Mouse (Mus musculus) stomach, postnatal 0 days (tissue): ENCODE measurements at regions not wholly inside any gene's neighbourhood (a gene's known extent, or its start where the extent isn't known, plus 50 kb on each side); places are given as distances from the start of the nearest gene placed in this dataset.

Experiments
- ATAC-seq: fragments of 200-750 bp; cut with Nextera tagmentation; 2 replicates; pipeline ENCODE4 v1.8.0; 2017; ENCODE audit not compliant: low FRiP score, low TSS enrichment
- DNase-seq: peaks from one replicate; pipeline ENCODE4 v3.0.0-alpha.2; 2016; ENCODE audit warnings: low spot score
- H3K27ac ChIP-seq: fragments of 300-500 bp; sonication (generic); replicated peaks from 2 replicates; pipeline ENCODE4 v1.5.1; 2014; ENCODE audit warnings: mild to moderate bottlenecking, control low read depth
- H3K27me3 ChIP-seq: fragments of 300-500 bp; sonication (generic); 2 replicates; pipeline ENCODE4 v1.6.1; 2014; ENCODE audit warnings: low read length; ENCODE audit not compliant: control insufficient read depth, insufficient read depth
- H3K36me3 ChIP-seq: fragments of 300-500 bp; sonication (generic); 2 replicates; pipeline ENCODE4 v1.6.1; 2014; ENCODE audit warnings: low read length, mixed read lengths; ENCODE audit not compliant: control insufficient read depth, insufficient read depth
- H3K4me1 ChIP-seq: fragments of 300-500 bp; sonication (generic); replicated peaks from 2 replicates; pipeline ENCODE4 v1.6.1; 2014; ENCODE audit warnings: antibody characterized with exemption; ENCODE audit not compliant: control insufficient read depth, insufficient read depth
- H3K4me2 ChIP-seq: fragments of 300-500 bp; sonication (generic); replicated peaks from 2 replicates; pipeline ENCODE4 v1.6.1; 2014; ENCODE audit warnings: low read depth, mild to moderate bottlenecking, control low read depth, moderate library complexity
- H3K4me3 ChIP-seq: fragments of 300-500 bp; sonication (generic); 2 replicates; pipeline ENCODE4 v1.5.1; 2014; ENCODE audit warnings: low read depth, low read length, control low read depth
- H3K9ac ChIP-seq: fragments of 300-500 bp; sonication (generic); 2 replicates; pipeline ENCODE4 v1.6.1; 2014; ENCODE audit warnings: mild to moderate bottlenecking, low read length, control low read depth, mixed read lengths
- H3K9me3 ChIP-seq: fragments of 300-500 bp; sonication (generic); 2 replicates; pipeline ENCODE4 v1.6.1; 2016; ENCODE audit warnings: low read length; ENCODE audit not compliant: control insufficient read depth
- CTCF ChIP-seq: IDR thresholded peaks from 2 replicates; pipeline ENCODE4 v1.5.1; 2016; ENCODE audit warnings: antibody characterized with exemption, low read depth, mild to moderate bottlenecking, moderate library complexity
- EP300 ChIP-seq: optimal IDR thresholded peaks from 2 replicates; pipeline ENCODE3; 2016; ENCODE audit warnings: antibody characterized with exemption
- WGBS: fragments of 180-500 bp; shearing (Covaris S2); extraction: QIAGEN DNeasy Blood & Tissue Kit; methylation state at CpG from one replicate; pipeline ENCODE4 v1.1.7; 2014; 5-methylcytosine and 5-hydroxymethylcytosine counted together

GRCm38 (mm10) chr2:133883682-133884081 lies 331.7 kb downstream of the Bmp2 start:
- ATAC-seq (no peak), DNase-seq (no peak)
- TF ChIP-seq EP300 (no peak), CTCF (no peak)
- Histone ChIP-seq H3K27me3 (no peaks in the 10 kb centered on the region), H3K9ac (no peak overlapping the region), H3K27ac (no peak overlapping the region), H3K9me3 (no peaks in the 10 kb centered on the region), H3K36me3 (no peaks in the 10 kb centered on the region), H3K4me2 (no peak overlapping the region), H3K4me1 (no peaks in the 10 kb centered on the region), H3K4me3 (no peak overlapping the region)

GRCm38 (mm10) chr2:133906269-133906668 lies 354.3 kb downstream of the Bmp2 start:
- Histone ChIP-seq H3K36me3 (no peaks in the 10 kb centered on the region), H3K27me3 (no peaks in the 10 kb centered on the region), H3K9ac (no peak overlapping the region), H3K4me1 (no peaks in the 10 kb centered on the region), H3K27ac (no peak overlapping the region), H3K4me2 (no peak overlapping the region), H3K9me3 (no peaks in the 10 kb centered on the region), H3K4me3 (no peak overlapping the region)
- DNase-seq (no peak), ATAC-seq (no peak)
- no peak for TF ChIP-seq CTCF
- TF ChIP-seq EP300: no peak
- 38% methylated on average over 6 of the region's 6 CpGs for WGBS
